Mouse (Mus musculus) heart, adult 9 months (tissue): ENCODE data around the gene Gm42957.
"Not testable (repeated sequence)": the region's sequence is repeated elsewhere in the genome, so short reads cannot be mapped to it uniquely, and the experiment has no call there.

ENCODE experiments used
- DNase-seq, 2 experiments: peaks; one replicate each; pipeline ENCODE4 v3.0.0; 2022; ENCODE audit warnings: low spot score in 2 of 2

The Gm42957 gene

GRCm38 (mm10) chr3:96675171-96675570 is 39.9 kb downstream of the Gm42957 start:
- no peak for DNase-seq

GRCm38 (mm10) chr3:96675690-96676089 is 40.4 kb downstream of the Gm42957 start:
- DNase-seq, result no peak

GRCm38 (mm10) chr3:96678456-96678855 is 43.2 kb downstream of the Gm42957 start:
- DNase-seq, result no peak

GRCm38 (mm10) chr3:96679159-96679674 is 43.9 kb downstream of the Gm42957 start:
- DNase-seq, result no peak

GRCm38 (mm10) chr3:96680269-96680956 is 45.1 kb downstream of the Gm42957 start:
- DNase-seq, result no peak

GRCm38 (mm10) chr3:96683496-96683895 is 48.2 kb downstream of the Gm42957 start:
- no peak for DNase-seq

GRCm38 (mm10) chr3:96684151-96684821 is 49.0 kb downstream of the Gm42957 start:
- no peak for DNase-seq

GRCm38 (mm10) chr3:96684822-96685156 is 49.5 kb downstream of the Gm42957 start:
- no peak for DNase-seq

- not testable (repeated sequence) for DNase-seq
Observed at GRCm38 (mm10) chr3:96686057-96686456, 50.8 kb downstream of the Gm42957 start.

- no peak for DNase-seq
Observed at GRCm38 (mm10) chr3:96688854-96689253, 53.6 kb downstream of the Gm42957 start.

GRCm38 (mm10) chr3:96690298-96690697 is 55.0 kb downstream of the Gm42957 start:
- no peak for DNase-seq

GRCm38 (mm10) chr3:96692506-96692905 is 57.2 kb downstream of the Gm42957 start:
- DNase-seq, result no peak

- no peak for DNase-seq
Observed at GRCm38 (mm10) chr3:96693579-96693978, 58.3 kb downstream of the Gm42957 start.

GRCm38 (mm10) chr3:96696198-96696765 is 61.0 kb downstream of the Gm42957 start, which contains the start of gene Pias3:
Gene Pias3 (plus strand): TSS chr3:96696384.
- peak; percentile 87 to 89 for DNase-seq

- DNase-seq, result peak; percentile 91 to 94
Observed at GRCm38 (mm10) chr3:96696766-96697732, 61.8 kb downstream of the Gm42957 start.

GRCm38 (mm10) chr3:96698993-96699690 is 63.9 kb downstream of the Gm42957 start:
- DNase-seq, result no peak

GRCm38 (mm10) chr3:96700376-96700775 is 65.1 kb downstream of the Gm42957 start:
- no peak for DNase-seq

GRCm38 (mm10) chr3:96701003-96701402 is 65.7 kb downstream of the Gm42957 start:
- DNase-seq, result no peak
